Mouse (Mus musculus): Measurements from ENCODE around the gene Ins2. TPM values are rescaled to one million over a fixed set of nuclear protein-coding genes. Genes with fewer than 3 reads are reported as not detected.

The Ins2 gene
- polyA plus RNA-seq (2016; fragmentation: Nextera tagmentation; extraction: Ambion mirVana): not detected in 2 replicates

- ATAC-seq (ENCODE audit: insufficient number of reproducible peaks, insufficient read depth, low FRiP score, low TSS enrichment): no peak
- no peaks in the 10 kb centered on the region for H3K36me3 ChIP-seq
- WGBS: 80% methylated on average over 1 of the region's 1 CpGs
These were observed at the start of gene Ins2 for GRCm38 (mm10) chr7:142743281-142743680. Gene Ins2, minus strand, starts transcription at chr7:142743381.

GRCm38 (mm10) chr7:142792650-142793275 is 49.6 kb upstream of the Ins2 start:
- Histone ChIP-seq H3K4me2 (replicated peaks) (no peak overlapping the region), H3K27me3 (no peaks in the 10 kb centered on the region), H3K4me3 (no peak overlapping the region), H3K36me3 (no peaks in the 10 kb centered on the region), H3K9me3 (no peaks in the 10 kb centered on the region), H3K9ac (no peak overlapping the region), H3K27ac (peak overlapping the region; percentile 36; the same call in 1 of the 2 replicates), H3K4me1 (peaks cover 3% of the 10 kb centered on the region; the same call in 1 of the 2 replicates)
- ATAC-seq (ENCODE audit: insufficient number of reproducible peaks, insufficient read depth, low FRiP score, low TSS enrichment): no peak; the same call in 1 of the 2 replicates
- 47% methylated on average over 1 of the region's 1 CpGs for WGBS

More at GRCm38 (mm10) chr7:142743281-142743680, at the start of gene Ins2:
- no peak within 1 kb of the TSS for H3K4me3 ChIP-seq
- no peak within 1 kb of the TSS for H3K27ac ChIP-seq
- H3K9ac ChIP-seq: no peak within 1 kb of the TSS
- no peak within 1 kb of the TSS for H3K4me2 ChIP-seq (replicated peaks)
- H3K27me3 ChIP-seq: no peaks in the 10 kb centered on the region
- H3K4me1 ChIP-seq: no peaks in the 10 kb centered on the region
- H3K9me3 ChIP-seq: no peaks in the 10 kb centered on the region

GRCm38 (mm10) chr7:142789667-142790066 is 46.5 kb upstream of the Ins2 start:
- WGBS: 67% methylated on average over 9 of the region's 9 CpGs
- Histone ChIP-seq H3K9ac (no peak overlapping the region), H3K27ac (no peak overlapping the region), H3K4me3 (no peak overlapping the region), H3K27me3 (no peaks in the 10 kb centered on the region), H3K9me3 (no peaks in the 10 kb centered on the region), H3K36me3 (no peaks in the 10 kb centered on the region), H3K4me2 (replicated peaks) (no peak overlapping the region), H3K4me1 (peaks cover 3% of the 10 kb centered on the region; the same call in 1 of the 2 replicates)
- no peak for ATAC-seq (ENCODE audit: insufficient number of reproducible peaks, insufficient read depth, low FRiP score, low TSS enrichment)

- no peaks in the 10 kb centered on the region for H3K36me3 ChIP-seq
- no peaks in the 10 kb centered on the region for H3K27me3 ChIP-seq
- no peaks in the 10 kb centered on the region for H3K4me1 ChIP-seq
- H3K27ac ChIP-seq: no peak overlapping the region
- no peak for ATAC-seq (ENCODE audit: insufficient number of reproducible peaks, insufficient read depth, low FRiP score, low TSS enrichment)
- no peak overlapping the region for H3K4me2 ChIP-seq (replicated peaks)
- H3K4me3 ChIP-seq: no peak overlapping the region
- no peak overlapping the region for H3K9ac ChIP-seq
- H3K9me3 ChIP-seq: no peaks in the 10 kb centered on the region
- 9% methylated on average over 3 of the region's 3 CpGs for WGBS
These were observed 5.4 kb downstream of the Ins2 start for GRCm38 (mm10) chr7:142737772-142738171.

GRCm38 (mm10) chr7:142736943-142737490 is 6.2 kb downstream of the Ins2 start:
- Histone ChIP-seq H3K36me3 (no peaks in the 10 kb centered on the region), H3K27ac (no peak overlapping the region)
- 81% methylated on average over 1 of the region's 1 CpGs for WGBS

GRCm38 (mm10) chr7:142725973-142726372 is 17.2 kb downstream of the Ins2 start:
- no peaks in the 10 kb centered on the region for H3K9me3 ChIP-seq
- H3K36me3 ChIP-seq: no peaks in the 10 kb centered on the region
- 48% methylated on average over 3 of the region's 3 CpGs for WGBS
- H3K4me3 ChIP-seq: no peak overlapping the region
- H3K27ac ChIP-seq: no peak overlapping the region
- no peaks in the 10 kb centered on the region for H3K27me3 ChIP-seq
- H3K9ac ChIP-seq: no peak overlapping the region
- no peak for ATAC-seq (ENCODE audit: insufficient number of reproducible peaks, insufficient read depth, low FRiP score, low TSS enrichment)
- no peaks in the 10 kb centered on the region for H3K4me1 ChIP-seq
- no peak overlapping the region for H3K4me2 ChIP-seq (replicated peaks)

More at GRCm38 (mm10) chr7:142736943-142737490, 6.2 kb downstream of the Ins2 start:
- H3K9me3 ChIP-seq: no peaks in the 10 kb centered on the region
- no peaks in the 10 kb centered on the region for H3K27me3 ChIP-seq
- ATAC-seq (ENCODE audit: insufficient number of reproducible peaks, insufficient read depth, low FRiP score, low TSS enrichment): no peak
- no peak overlapping the region for H3K9ac ChIP-seq
- H3K4me2 ChIP-seq (replicated peaks): no peak overlapping the region
- no peak overlapping the region for H3K4me3 ChIP-seq
- H3K4me1 ChIP-seq: no peaks in the 10 kb centered on the region

- Histone ChIP-seq H3K27ac (no peak overlapping the region), H3K4me3 (no peak overlapping the region), H3K9me3 (no peaks in the 10 kb centered on the region), H3K27me3 (no peaks in the 10 kb centered on the region), H3K36me3 (no peaks in the 10 kb centered on the region), H3K4me2 (replicated peaks) (no peak overlapping the region), H3K9ac (no peak overlapping the region), H3K4me1 (no peaks in the 10 kb centered on the region)
- 3% methylated on average over 2 of the region's 2 CpGs for WGBS
- no peak for ATAC-seq (ENCODE audit: insufficient number of reproducible peaks, insufficient read depth, low FRiP score, low TSS enrichment)
These were observed 22.5 kb downstream of the Ins2 start for GRCm38 (mm10) chr7:142720725-142721124.

- Histone ChIP-seq H3K27ac (no peak overlapping the region), H3K9me3 (no peaks in the 10 kb centered on the region), H3K4me1 (no peaks in the 10 kb centered on the region), H3K27me3 (no peaks in the 10 kb centered on the region), H3K4me2 (replicated peaks) (peak overlapping the region; percentile 49), H3K36me3 (no peaks in the 10 kb centered on the region), H3K4me3 (peak overlapping the region; percentile 25; the same call in 1 of the 2 replicates), H3K9ac (peak overlapping the region; percentile 47; the same call in 1 of the 2 replicates)
- ATAC-seq (ENCODE audit: insufficient number of reproducible peaks, insufficient read depth, low FRiP score, low TSS enrichment): no peak
- 15% methylated on average over 8 of the region's 8 CpGs for WGBS
These were observed 28.2 kb downstream of the Ins2 start for GRCm38 (mm10) chr7:142714783-142715498.

- Histone ChIP-seq H3K4me2 (replicated peaks) (no peak overlapping the region), H3K4me3 (no peak overlapping the region), H3K4me1 (no peaks in the 10 kb centered on the region), H3K27me3 (no peaks in the 10 kb centered on the region), H3K27ac (no peak overlapping the region), H3K9me3 (no peaks in the 10 kb centered on the region), H3K9ac (no peak overlapping the region), H3K36me3 (no peaks in the 10 kb centered on the region)
- WGBS: 71% methylated on average over 2 of the region's 2 CpGs
- no peak for ATAC-seq (ENCODE audit: insufficient number of reproducible peaks, insufficient read depth, low FRiP score, low TSS enrichment)
These were observed 36.3 kb downstream of the Ins2 start for GRCm38 (mm10) chr7:142706873-142707272.

GRCm38 (mm10) chr7:142699334-142699860 is 43.8 kb downstream of the Ins2 start:
- Histone ChIP-seq H3K4me3 (no peak overlapping the region), H3K36me3 (no peaks in the 10 kb centered on the region), H3K27ac (no peak overlapping the region), H3K4me2 (replicated peaks) (no peak overlapping the region), H3K4me1 (no peaks in the 10 kb centered on the region), H3K9me3 (no peaks in the 10 kb centered on the region), H3K27me3 (no peaks in the 10 kb centered on the region), H3K9ac (no peak overlapping the region)
- no peak for ATAC-seq (ENCODE audit: insufficient number of reproducible peaks, insufficient read depth, low FRiP score, low TSS enrichment)
- WGBS: 73% methylated on average over 5 of the region's 5 CpGs

GRCm38 (mm10) chr7:142678611-142679010 is 64.6 kb downstream of the Ins2 start:
- Histone ChIP-seq H3K9me3 (no peaks in the 10 kb centered on the region), H3K4me1 (no peaks in the 10 kb centered on the region), H3K4me3 (no peak overlapping the region), H3K27me3 (no peaks in the 10 kb centered on the region), H3K36me3 (no peaks in the 10 kb centered on the region), H3K9ac (no peak overlapping the region), H3K27ac (no peak overlapping the region), H3K4me2 (replicated peaks) (no peak overlapping the region)
- ATAC-seq (ENCODE audit: insufficient number of reproducible peaks, insufficient read depth, low FRiP score, low TSS enrichment): no peak
- 87% methylated on average over 3 of the region's 3 CpGs for WGBS

Data from embryonic facial prominence, embryonic 12.5 days (tissue).